Mouse (Mus musculus) midbrain, embryonic 10.5 days (tissue): Measurements from ENCODE around the gene Sox12. TPM values are rescaled to one million over a fixed set of nuclear protein-coding genes. Genes with fewer than 3 reads are reported as not detected.
"Not testable (repeated sequence)": the region's sequence is repeated elsewhere in the genome, so short reads cannot be mapped to it uniquely, and the experiment has no call there.

Source experiments
- DNase-seq: peaks from one replicate; pipeline ENCODE4 v3.0.0-alpha.2; 2017; ENCODE audit warnings: low spot score
- H3K27ac ChIP-seq: fragments of 300-500 bp; sonication (generic); replicated peaks from 2 replicates; pipeline ENCODE4 v1.5.1; 2016; ENCODE audit warnings: mild to moderate bottlenecking
- H3K27me3 ChIP-seq: fragments of 300-500 bp; sonication (generic); 2 replicates; pipeline ENCODE4 v1.6.1; 2016; ENCODE audit warnings: low read depth, mild to moderate bottlenecking; ENCODE audit not compliant: poor library complexity, severe bottlenecking
- H3K36me3 ChIP-seq: fragments of 300-500 bp; sonication (generic); 2 replicates; pipeline ENCODE4 v1.6.1; 2016; ENCODE audit warnings: mild to moderate bottlenecking, moderate library complexity
- H3K4me1 ChIP-seq: fragments of 300-500 bp; sonication (generic); 2 replicates; pipeline ENCODE4 v1.6.1; 2016
- H3K4me3 ChIP-seq: fragments of 300-500 bp; sonication (generic); 2 replicates; pipeline ENCODE4 v1.5.1; 2016; ENCODE audit warnings: mild to moderate bottlenecking, moderate library complexity
- H3K9me3 ChIP-seq: fragments of 300-500 bp; sonication (generic); replicated peaks from 2 replicates; pipeline ENCODE4 v1.6.1; 2016; ENCODE audit warnings: mild to moderate bottlenecking
- WGBS: fragments of 180-500 bp; shearing (Covaris S2); methylation state at CpG from one replicate; pipeline ENCODE4 v1.1.7; 2016; 5-methylcytosine and 5-hydroxymethylcytosine counted together
- polyA plus RNA-seq: library from polyadenylated mRNA; unstranded; fragments of >200 nt; fragmentation: Nextera tagmentation; extraction: Ambion mirVana; gene quantifications from 2 replicates; pipeline ENCODE4 v1.2.1, GENCODE M21; 2016

Gene Sox12
- 8.6 and 9.2 TPM in 2 replicates for polyA plus RNA-seq

GRCm38 (mm10) chr2:152397680-152398435, at the start of gene Sox12:
TSS of gene Sox12 (minus strand) at chr2:152398063.
- DNase-seq, result peak; percentile 97
- H3K36me3 ChIP-seq, result peaks cover 12% of the 10 kb centered on the region
- no peaks in the 10 kb centered on the region for H3K9me3 ChIP-seq
- H3K4me3 ChIP-seq, result peak within 1 kb of the TSS; percentile 71
- H3K27me3 ChIP-seq, result peaks cover 4% of the 10 kb centered on the region
- peaks cover 63% of the 10 kb centered on the region for H3K4me1 ChIP-seq
- H3K27ac ChIP-seq, result peak within 1 kb of the TSS; percentile 98
- 3% methylated on average over 102 of the region's 104 CpGs for WGBS

GRCm38 (mm10) chr2:152447461-152447860, 49.6 kb upstream of the Sox12 start:
- H3K4me1 ChIP-seq, result peaks cover 18% of the 10 kb centered on the region
- no peak for DNase-seq
- no peaks in the 10 kb centered on the region for H3K9me3 ChIP-seq
- no peaks in the 10 kb centered on the region for H3K27me3 ChIP-seq
- no peak overlapping the region for H3K27ac ChIP-seq
- no peaks in the 10 kb centered on the region for H3K36me3 ChIP-seq
- no peak overlapping the region for H3K4me3 ChIP-seq
- WGBS, result 61% methylated on average over 5 of the region's 5 CpGs

GRCm38 (mm10) chr2:152446642-152447041, 48.8 kb upstream of the Sox12 start:
- Histone ChIP-seq H3K27me3 (no peaks in the 10 kb centered on the region), H3K9me3 (no peaks in the 10 kb centered on the region), H3K4me1 (peaks cover 18% of the 10 kb centered on the region), H3K36me3 (no peaks in the 10 kb centered on the region), H3K4me3 (no peak overlapping the region), H3K27ac (no peak overlapping the region)
- WGBS, result 79% methylated on average over 2 of the region's 2 CpGs
- DNase-seq, result no peak

- H3K9me3 ChIP-seq, result no peaks in the 10 kb centered on the region
- H3K4me1 ChIP-seq, result peaks cover 11% of the 10 kb centered on the region
- H3K27me3 ChIP-seq, result no peaks in the 10 kb centered on the region
- H3K36me3 ChIP-seq, result no peaks in the 10 kb centered on the region
- H3K27ac ChIP-seq, result no peak overlapping the region
- 90% methylated on average over 8 of the region's 8 CpGs for WGBS
- H3K4me3 ChIP-seq, result no peak overlapping the region
- no peak for DNase-seq
Measured at GRCm38 (mm10) chr2:152443281-152443680, 45.4 kb upstream of the Sox12 start.

GRCm38 (mm10) chr2:152442322-152442721, 44.5 kb upstream of the Sox12 start:
- Histone ChIP-seq H3K4me1 (peaks cover 12% of the 10 kb centered on the region), H3K9me3 (no peaks in the 10 kb centered on the region), H3K27ac (no peak overlapping the region), H3K36me3 (no peaks in the 10 kb centered on the region), H3K27me3 (no peaks in the 10 kb centered on the region), H3K4me3 (no peak overlapping the region)
- WGBS, result 77% methylated on average over 4 of the region's 4 CpGs
- DNase-seq, result no peak

GRCm38 (mm10) chr2:152439833-152440232, 42.0 kb upstream of the Sox12 start:
- H3K36me3 ChIP-seq, result no peaks in the 10 kb centered on the region
- DNase-seq, result no peak
- H3K4me1 ChIP-seq, result peaks cover 10% of the 10 kb centered on the region
- H3K4me3 ChIP-seq, result no peak overlapping the region
- WGBS, result 79% methylated on average over 2 of the region's 2 CpGs
- no peak overlapping the region for H3K27ac ChIP-seq
- no peaks in the 10 kb centered on the region for H3K9me3 ChIP-seq
- H3K27me3 ChIP-seq, result peaks cover 8% of the 10 kb centered on the region; the same call in 1 of the 2 replicates

- H3K27ac ChIP-seq, result no peak overlapping the region
- WGBS, result 56% methylated on average over 1 of the region's 1 CpGs
- peaks cover 10% of the 10 kb centered on the region for H3K4me1 ChIP-seq
- no peak for DNase-seq
- H3K9me3 ChIP-seq, result no peaks in the 10 kb centered on the region
- H3K36me3 ChIP-seq, result no peaks in the 10 kb centered on the region
- H3K4me3 ChIP-seq, result no peak overlapping the region
- peaks cover 8% of the 10 kb centered on the region; the same call in 1 of the 2 replicates for H3K27me3 ChIP-seq
Measured at GRCm38 (mm10) chr2:152438963-152439362, 41.1 kb upstream of the Sox12 start.

- H3K27ac ChIP-seq, result peak overlapping the region; percentile 81
Measured at GRCm38 (mm10) chr2:152436983-152437860, 39.4 kb upstream of the Sox12 start.

GRCm38 (mm10) chr2:152436405-152436901, 38.6 kb upstream of the Sox12 start:
- peaks cover 15% of the 10 kb centered on the region for H3K4me1 ChIP-seq
- H3K36me3 ChIP-seq, result no peaks in the 10 kb centered on the region
- H3K27me3 ChIP-seq, result peaks cover 8% of the 10 kb centered on the region; the same call in 1 of the 2 replicates
- no peak for DNase-seq
- H3K4me3 ChIP-seq, result no peak overlapping the region
- H3K9me3 ChIP-seq, result no peaks in the 10 kb centered on the region
- WGBS, result 83% methylated on average over 7 of the region's 7 CpGs
- H3K27ac ChIP-seq, result no peak overlapping the region

More at GRCm38 (mm10) chr2:152436983-152437860, 39.4 kb upstream of the Sox12 start:
- whole genome bisulfite sequencing, result 2% methylated on average over 23 of the region's 23 CpGs
- Histone ChIP-seq H3K9me3 (no peaks in the 10 kb centered on the region), H3K27me3 (peaks cover 8% of the 10 kb centered on the region; the same call in 1 of the 2 replicates), H3K4me3 (peak overlapping the region; percentile 53), H3K4me1 (peaks cover 15% of the 10 kb centered on the region), H3K36me3 (no peaks in the 10 kb centered on the region)
- peak; percentile 86 for DNase-seq

GRCm38 (mm10) chr2:152428481-152428880, 30.6 kb upstream of the Sox12 start:
- not testable (repeated sequence) for H3K9me3 ChIP-seq, H3K4me3 ChIP-seq, DNase-seq, H3K27ac ChIP-seq, H3K36me3 ChIP-seq, H3K27me3 ChIP-seq
- WGBS, result 88% methylated on average over 2 of the region's 2 CpGs
- H3K4me1 ChIP-seq, result peaks cover 13% of the 10 kb centered on the region

- H3K9me3 ChIP-seq, result no peaks in the 10 kb centered on the region
- H3K4me3 ChIP-seq, result peak overlapping the region; percentile 33
- DNase-seq, result peak; percentile 42
- no peaks in the 10 kb centered on the region for H3K27me3 ChIP-seq
- H3K4me1 ChIP-seq, result peaks cover 13% of the 10 kb centered on the region
- 5% methylated on average over 12 of the region's 12 CpGs for WGBS
- no peaks in the 10 kb centered on the region for H3K36me3 ChIP-seq
- H3K27ac ChIP-seq, result no peak overlapping the region; the same call in 1 of the 2 replicates
Measured at GRCm38 (mm10) chr2:152427493-152427892, 29.6 kb upstream of the Sox12 start.

GRCm38 (mm10) chr2:152415786-152416185, 17.9 kb upstream of the Sox12 start:
- DNase-seq, result no peak
- Histone ChIP-seq H3K4me3 (peak overlapping the region; percentile 84), H3K27me3 (no peaks in the 10 kb centered on the region), H3K4me1 (peaks cover 34% of the 10 kb centered on the region), H3K36me3 (peaks cover 8% of the 10 kb centered on the region; the same call in 1 of the 2 replicates), H3K9me3 (peaks cover 7% of the 10 kb centered on the region; the same call in 1 of the 2 replicates), H3K27ac (peak overlapping the region; percentile 98; the same call in 1 of the 2 replicates)
- WGBS, result 97% methylated on average over 3 of the region's 3 CpGs
